Mouse (Mus musculus): ENCODE data around the gene Prkd1. TPM values are rescaled to one million over a fixed set of nuclear protein-coding genes. Genes with fewer than 3 reads are reported as not detected.
A peak's percentile ranks its signal among the peaks of the same experiment; 100 is the strongest.

Gene Prkd1
- total RNA-seq, 2 experiments from 2014 or later, result 14.5 to 15.4 TPM

- TF ChIP-seq CTCF (conservative IDR thresholded peaks at IDR 0.05), result no peak
- DNase-seq (ENCODE audit: low spot score in 2 of 2), result no peak
- peak overlapping the region; percentile 67 for H3K27ac ChIP-seq
- H3K4me3 ChIP-seq, result no peak overlapping the region; the same call in 1 of the 2 replicates
Observed at GRCm38 (mm10) chr12:50545610-50545919, 103.3 kb downstream of the Prkd1 start.

- Histone ChIP-seq H3K4me3 (no peak overlapping the region; the same call in 1 of the 2 replicates), H3K27ac (peak overlapping the region; percentile 67)
- no peak for DNase-seq (ENCODE audit: low spot score in 2 of 2)
- TF ChIP-seq CTCF (conservative IDR thresholded peaks at IDR 0.05), result no peak
Observed at GRCm38 (mm10) chr12:50544855-50545609, 103.9 kb downstream of the Prkd1 start.

GRCm38 (mm10) chr12:50540793-50541192 is 108.1 kb downstream of the Prkd1 start:
- no peak for DNase-seq (ENCODE audit: low spot score in 2 of 2)
- Histone ChIP-seq H3K4me3 (no peak overlapping the region), H3K27ac (no peak overlapping the region)
- no peak for TF ChIP-seq CTCF (conservative IDR thresholded peaks at IDR 0.05)

GRCm38 (mm10) chr12:50538296-50538965 is 110.5 kb downstream of the Prkd1 start:
- peak; percentile 34 to 82 for DNase-seq (ENCODE audit: low spot score in 2 of 2)
- Histone ChIP-seq H3K4me3 (no peak overlapping the region), H3K27ac (peak overlapping the region; percentile 73)
- no peak for TF ChIP-seq CTCF (conservative IDR thresholded peaks at IDR 0.05)

- Histone ChIP-seq H3K27ac (peak overlapping the region; percentile 73), H3K4me3 (no peak overlapping the region)
- DNase-seq (ENCODE audit: low spot score in 2 of 2), result peak in 1 of 2 experiments; percentile 32
- no peak for TF ChIP-seq CTCF (conservative IDR thresholded peaks at IDR 0.05)
Observed at GRCm38 (mm10) chr12:50537761-50538160, 111.1 kb downstream of the Prkd1 start.

GRCm38 (mm10) chr12:50537006-50537405 is 111.9 kb downstream of the Prkd1 start:
- H3K4me3 ChIP-seq, result no peak overlapping the region
- peak overlapping the region; percentile 73 for H3K27ac ChIP-seq
- no peak for TF ChIP-seq CTCF (conservative IDR thresholded peaks at IDR 0.05)
- DNase-seq (ENCODE audit: low spot score in 2 of 2), result no peak

- H3K27ac ChIP-seq, result no peak overlapping the region
- no peak overlapping the region for H3K4me3 ChIP-seq
- TF ChIP-seq CTCF (conservative IDR thresholded peaks at IDR 0.05), result no peak
- no peak for DNase-seq (ENCODE audit: low spot score in 2 of 2)
Observed at GRCm38 (mm10) chr12:50528633-50529032, 120.3 kb downstream of the Prkd1 start.

GRCm38 (mm10) chr12:50524061-50524460 is 124.8 kb downstream of the Prkd1 start:
- H3K4me3 ChIP-seq, result no peak overlapping the region
- no peak for TF ChIP-seq CTCF (conservative IDR thresholded peaks at IDR 0.05)
- no peak for DNase-seq (ENCODE audit: low spot score in 2 of 2)
- H3K27ac ChIP-seq, result no peak overlapping the region

GRCm38 (mm10) chr12:50514526-50514925 is 134.4 kb downstream of the Prkd1 start:
- Histone ChIP-seq H3K27ac (no peak overlapping the region), H3K4me3 (no peak overlapping the region)
- TF ChIP-seq CTCF (conservative IDR thresholded peaks at IDR 0.05), result no peak
- DNase-seq (ENCODE audit: low spot score in 2 of 2), result no peak

- TF ChIP-seq CTCF (conservative IDR thresholded peaks at IDR 0.05), result no peak
- Histone ChIP-seq H3K4me3 (no peak overlapping the region), H3K27ac (no peak overlapping the region)
- DNase-seq (ENCODE audit: low spot score in 2 of 2), result no peak
Observed at GRCm38 (mm10) chr12:50511486-50512225, 137.2 kb downstream of the Prkd1 start.

GRCm38 (mm10) chr12:50508762-50509161 is 140.1 kb downstream of the Prkd1 start:
- no peak overlapping the region for H3K4me3 ChIP-seq
- DNase-seq (ENCODE audit: low spot score in 2 of 2), result no peak
- H3K27ac ChIP-seq, result no peak overlapping the region
- no peak for TF ChIP-seq CTCF (conservative IDR thresholded peaks at IDR 0.05)

- Histone ChIP-seq H3K4me3 (no peak overlapping the region), H3K27ac (no peak overlapping the region)
- TF ChIP-seq CTCF (conservative IDR thresholded peaks at IDR 0.05), result no peak
- DNase-seq (ENCODE audit: low spot score in 2 of 2), result no peak
Observed at GRCm38 (mm10) chr12:50499796-50500504, 148.9 kb downstream of the Prkd1 start.

- TF ChIP-seq CTCF (conservative IDR thresholded peaks at IDR 0.05), result no peak
- no peak for DNase-seq (ENCODE audit: low spot score in 2 of 2)
- Histone ChIP-seq H3K4me3 (no peak overlapping the region), H3K27ac (no peak overlapping the region)
Observed at GRCm38 (mm10) chr12:50496006-50496405, 152.9 kb downstream of the Prkd1 start.
